Mouse (Mus musculus) splenic B cell, adult 2 months (primary cell): ENCODE measurements around the gene Etnk2.
"Not testable (repeated sequence)": the region's sequence is repeated elsewhere in the genome, so short reads cannot be mapped to it uniquely, and the experiment has no call there.

Experiments
- DNase-seq: peaks from one replicate; pipeline ENCODE4 v3.0.0-alpha.2; 2011; ENCODE audit warnings: low read depth, low spot score
- H3K27me3 ChIP-seq: 2 replicates; pipeline ENCODE4 v1.6.1; 2012; ENCODE audit warnings: mild to moderate bottlenecking, low read length, moderate library complexity, mixed read lengths; ENCODE audit not compliant: control insufficient read depth, poor library complexity, insufficient read depth, severe bottlenecking
- H3K36me3 ChIP-seq: 2 replicates; pipeline ENCODE4 v1.6.1; 2012; ENCODE audit warnings: mild to moderate bottlenecking, low read length, moderate library complexity, mixed read lengths; ENCODE audit not compliant: control insufficient read depth, poor library complexity, insufficient read depth, severe bottlenecking

Gene Etnk2

GRCm38 (mm10) chr1:133333937-133334336 lies 29.4 kb upstream of the Etnk2 start:
- no peak for DNase-seq
- no peaks in the 10 kb centered on the region for H3K36me3 ChIP-seq
- H3K27me3 ChIP-seq: peaks cover 1% of the 10 kb centered on the region; the same call in 1 of the 2 replicates

GRCm38 (mm10) chr1:133340403-133340802 lies 23.0 kb upstream of the Etnk2 start:
- H3K36me3 ChIP-seq, H3K27me3 ChIP-seq, DNase-seq: not testable (repeated sequence)

DNA sequence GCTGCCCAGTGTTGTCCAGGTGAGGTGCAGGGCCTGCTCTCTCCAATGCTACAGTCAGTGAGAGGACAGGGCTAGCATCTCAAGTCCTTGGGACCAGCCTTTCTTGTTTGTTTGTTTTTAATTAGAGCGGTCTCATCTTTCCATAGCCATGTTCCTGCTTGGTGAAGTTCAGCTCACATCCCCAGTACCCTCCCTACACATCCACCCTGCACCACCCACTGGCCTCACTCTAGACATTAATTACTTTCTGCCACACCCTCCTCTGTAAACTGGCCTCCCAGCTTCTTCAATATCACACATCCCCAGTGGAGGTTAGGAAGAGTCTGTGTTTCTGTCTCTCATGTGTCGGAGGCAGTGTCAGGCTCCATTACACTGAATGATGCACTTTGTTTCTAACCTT lies 19.0 kb upstream of the Etnk2 start:
- Histone ChIP-seq H3K27me3 (no peaks in the 10 kb centered on the region), H3K36me3 (no peaks in the 10 kb centered on the region)
- no peak for DNase-seq

DNA sequence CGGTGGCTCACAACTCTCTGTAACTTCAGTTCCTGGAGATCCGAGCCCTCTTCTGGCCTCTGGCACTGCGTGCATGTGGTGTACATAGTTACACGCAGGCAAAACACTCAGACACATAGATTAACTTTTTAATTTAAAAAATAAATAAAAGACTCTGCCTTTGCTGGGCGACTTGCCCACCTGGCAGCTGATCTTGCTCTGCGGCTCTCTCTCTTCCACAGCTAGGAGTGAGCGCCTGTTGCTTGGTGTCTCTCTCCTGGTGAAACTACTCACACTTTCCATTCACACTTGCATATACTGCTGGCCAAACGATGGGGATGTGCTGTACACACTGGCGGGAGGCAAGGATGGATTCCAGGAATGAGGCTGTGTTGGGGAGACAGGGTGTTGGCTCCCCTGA lies 16.8 kb upstream of the Etnk2 start:
- H3K27me3 ChIP-seq: no peaks in the 10 kb centered on the region
- H3K36me3 ChIP-seq: no peaks in the 10 kb centered on the region
- DNase-seq: no peak

DNA sequence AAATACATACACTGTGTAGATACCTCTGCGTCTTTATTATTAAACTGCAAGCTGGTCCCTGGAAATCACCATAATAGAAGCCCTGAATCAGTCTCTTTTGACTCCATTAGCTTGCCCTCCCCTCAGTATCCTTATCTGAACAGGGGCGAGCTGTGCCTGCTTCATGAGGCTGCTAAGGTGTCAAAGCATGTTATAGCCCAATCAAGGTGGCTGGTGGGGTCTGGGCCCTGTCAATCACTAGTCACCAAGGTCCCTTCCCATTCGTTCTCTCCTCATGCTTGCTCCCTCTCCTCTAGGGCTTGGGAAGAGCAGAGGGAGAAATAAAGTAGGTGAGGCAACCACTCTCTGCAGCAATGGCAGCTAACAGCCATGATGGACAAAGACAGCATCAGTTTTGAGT lies 16.1 kb upstream of the Etnk2 start:
- Histone ChIP-seq H3K36me3 (no peaks in the 10 kb centered on the region), H3K27me3 (no peaks in the 10 kb centered on the region)
- DNase-seq: no peak

GRCm38 (mm10) chr1:133347693-133348520 lies 15.5 kb upstream of the Etnk2 start:
- DNase-seq: peak; percentile 79
- no peaks in the 10 kb centered on the region for H3K27me3 ChIP-seq

DNA sequence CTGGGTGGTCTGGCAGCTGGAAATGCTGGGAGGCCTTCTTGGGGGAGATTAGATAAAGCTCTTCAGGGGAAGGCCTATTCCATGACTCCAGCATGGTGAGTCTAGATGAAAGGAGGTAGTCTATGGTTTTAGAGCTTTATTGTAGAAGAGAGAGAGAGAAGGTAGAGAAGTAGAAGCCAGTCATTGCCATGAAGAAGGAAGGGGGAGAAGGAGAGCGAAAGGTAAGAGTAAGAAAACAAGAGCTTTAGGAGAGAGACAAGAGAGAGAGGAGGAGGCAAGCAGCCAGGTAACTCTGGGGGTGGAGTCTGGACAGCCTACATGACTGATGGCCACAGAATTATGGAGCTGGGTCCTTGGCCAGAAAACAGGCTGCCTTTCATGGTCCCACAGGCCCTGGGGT lies 13.2 kb upstream of the Etnk2 start, which contains the start of gene Ren1:
Ren1 (plus strand) TSS at position 301 of the 400 bp plus-strand sequence.
- Histone ChIP-seq H3K36me3 (no peaks in the 10 kb centered on the region), H3K27me3 (no peaks in the 10 kb centered on the region)
- no peak for DNase-seq

More at GRCm38 (mm10) chr1:133347693-133348520, 15.5 kb upstream of the Etnk2 start:
- no peaks in the 10 kb centered on the region for H3K36me3 ChIP-seq

- no peak for DNase-seq
- H3K36me3 ChIP-seq: no peaks in the 10 kb centered on the region
Observed at GRCm38 (mm10) chr1:133351762-133352161, 11.6 kb upstream of the Etnk2 start.

GRCm38 (mm10) chr1:133353371-133353809 lies 10.0 kb upstream of the Etnk2 start:
- peak; percentile 92 for DNase-seq
- H3K27me3 ChIP-seq: no peaks in the 10 kb centered on the region
- no peaks in the 10 kb centered on the region for H3K36me3 ChIP-seq

More at GRCm38 (mm10) chr1:133351762-133352161, 11.6 kb upstream of the Etnk2 start:
- H3K27me3 ChIP-seq: no peaks in the 10 kb centered on the region

DNA sequence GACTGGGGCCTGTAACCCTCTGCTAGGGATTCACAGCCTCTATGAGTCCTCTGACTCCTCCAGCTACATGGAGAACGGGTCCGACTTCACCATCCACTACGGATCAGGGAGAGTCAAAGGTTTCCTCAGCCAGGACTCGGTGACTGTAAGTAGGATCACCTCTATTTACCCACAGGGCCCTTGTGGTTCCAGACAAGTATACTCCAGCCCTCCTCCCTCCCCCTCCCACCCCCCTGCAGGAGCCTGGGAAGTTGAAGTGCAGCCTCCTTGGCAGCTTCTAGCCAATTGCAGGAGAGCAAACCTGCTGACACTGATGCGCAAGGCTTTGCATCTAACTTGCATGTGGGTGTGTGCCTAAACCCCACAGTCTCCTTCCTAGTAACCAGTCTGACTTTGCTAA lies 7.9 kb upstream of the Etnk2 start:
- no peak for DNase-seq
- no peaks in the 10 kb centered on the region for H3K36me3 ChIP-seq
- no peaks in the 10 kb centered on the region for H3K27me3 ChIP-seq

DNA sequence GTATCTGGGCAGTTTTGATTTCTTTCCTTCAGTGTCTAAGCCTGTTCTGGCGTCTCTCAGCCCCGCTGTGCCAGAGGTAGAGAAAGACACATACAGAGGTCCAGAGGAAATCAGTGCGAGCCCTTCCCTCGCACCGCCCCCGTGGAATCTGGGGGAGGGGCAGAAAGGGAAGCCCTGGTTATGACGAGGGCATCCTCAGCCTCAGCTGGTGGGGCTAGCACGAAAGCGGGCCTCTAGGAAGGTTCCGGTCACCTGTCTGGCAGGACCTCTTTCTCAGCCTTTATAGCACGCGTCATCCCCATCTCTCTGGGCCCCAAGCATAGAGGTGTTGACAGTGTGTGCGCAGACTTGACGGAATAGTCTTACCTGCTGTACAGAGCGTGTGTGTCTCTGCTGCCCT lies 7.5 kb upstream of the Etnk2 start:
- Histone ChIP-seq H3K27me3 (no peaks in the 10 kb centered on the region), H3K36me3 (no peaks in the 10 kb centered on the region)
- DNase-seq: peak; percentile 38

- Histone ChIP-seq H3K27me3 (no peaks in the 10 kb centered on the region), H3K36me3 (no peaks in the 10 kb centered on the region)
- DNase-seq: peak; percentile 70
Observed at GRCm38 (mm10) chr1:133356330-133356729, 7.0 kb upstream of the Etnk2 start.

- Histone ChIP-seq H3K27me3 (peaks cover 5% of the 10 kb centered on the region), H3K36me3 (no peaks in the 10 kb centered on the region)
- DNase-seq: no peak
Observed at GRCm38 (mm10) chr1:133361006-133361405, 2.4 kb upstream of the Etnk2 start.

DNA sequence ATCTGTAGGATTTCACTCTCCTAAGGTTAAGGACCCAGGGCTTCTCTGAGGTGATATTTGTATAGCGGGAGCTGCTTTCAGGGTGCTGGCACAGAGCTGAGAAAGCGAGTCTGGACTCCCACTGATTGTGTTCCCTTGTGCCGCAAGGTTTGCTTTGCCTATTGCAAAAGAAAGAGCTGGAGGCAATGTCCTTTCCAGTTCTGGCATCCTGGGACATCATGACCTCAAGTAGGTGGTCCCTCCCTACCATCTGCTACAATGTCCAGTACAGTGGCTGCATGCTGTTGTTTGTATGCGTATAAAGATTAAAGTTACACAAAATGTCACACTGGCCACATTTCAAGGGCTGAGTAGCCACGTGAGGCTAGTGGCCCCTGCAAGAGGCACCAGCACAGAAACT lies 1.3 kb upstream of the Etnk2 start:
- peaks cover 5% of the 10 kb centered on the region for H3K27me3 ChIP-seq
- H3K36me3 ChIP-seq: no peaks in the 10 kb centered on the region

DNA sequence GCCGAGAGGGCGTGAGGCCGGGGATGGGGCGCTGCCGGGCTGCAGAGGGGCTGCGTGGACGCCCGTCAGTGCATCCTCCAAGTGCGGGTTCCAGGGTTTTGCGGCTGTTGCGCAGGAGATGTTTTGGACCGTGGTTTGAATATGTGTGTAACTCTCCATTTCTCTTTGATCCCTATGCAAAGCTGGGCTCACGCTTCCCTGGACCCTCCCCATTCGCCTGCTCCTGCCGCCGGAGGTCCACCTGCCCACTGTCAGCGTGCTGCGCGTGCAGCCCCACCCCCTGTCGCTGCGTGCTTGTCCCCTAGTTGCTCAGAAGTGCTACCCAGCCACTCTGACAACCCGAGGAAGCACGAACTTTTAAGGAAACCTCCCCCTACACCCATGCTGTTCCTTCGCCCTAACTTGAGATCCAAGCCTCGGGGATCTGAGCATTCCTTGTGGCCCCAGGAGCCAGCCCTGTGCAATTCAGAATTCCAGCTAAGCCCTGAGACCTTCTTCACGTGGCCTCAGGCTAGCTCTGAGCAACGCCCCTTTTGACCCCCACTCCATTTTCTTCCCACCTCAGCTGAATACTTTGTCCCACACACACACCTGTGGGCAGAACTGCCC lies 754 bp downstream of the Etnk2 start:
- peaks cover 5% of the 10 kb centered on the region for H3K27me3 ChIP-seq
- no peaks in the 10 kb centered on the region for H3K36me3 ChIP-seq
- no peak for DNase-seq

More for the DNA sequence above, 1.3 kb upstream of the Etnk2 start:
- DNase-seq: no peak
